Mouse (Mus musculus): ENCODE data around the gene Itpr3.

Itpr3 gene

DNA sequence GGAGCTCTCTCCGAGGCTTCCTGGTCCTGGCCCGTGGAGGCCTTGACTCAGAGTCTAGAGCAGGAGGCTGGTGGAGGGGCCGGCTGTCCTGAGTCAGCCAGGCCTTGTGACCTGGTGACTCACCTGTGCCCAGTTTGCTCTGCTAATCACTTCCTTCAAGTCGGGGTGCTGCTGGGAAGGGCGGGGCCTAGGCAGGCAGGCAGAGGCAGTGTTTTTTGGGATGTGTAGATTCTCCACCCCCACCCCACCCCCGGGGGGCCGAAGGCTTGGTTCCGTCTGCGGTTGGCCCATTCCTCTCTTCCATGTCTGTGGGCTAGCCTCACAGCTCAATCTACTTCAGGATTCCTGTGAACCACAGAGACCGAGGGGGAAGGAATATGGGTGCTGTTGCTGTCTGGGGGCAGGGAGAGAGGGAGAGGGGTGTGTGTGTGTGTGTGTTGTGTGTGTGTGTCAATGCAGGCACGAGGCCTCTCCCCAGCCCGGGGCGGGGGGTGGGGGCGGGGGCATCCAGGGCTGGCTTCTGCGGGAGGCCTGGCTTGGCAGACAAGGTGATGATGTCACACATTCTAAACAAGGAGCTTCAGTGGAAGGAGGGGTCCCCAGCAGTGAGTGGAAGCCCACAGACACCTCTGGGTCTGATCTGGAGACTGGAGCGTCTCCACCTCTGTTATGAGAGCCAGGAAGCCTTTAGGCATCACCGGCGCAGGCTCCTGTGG is 18.6 kb upstream of the Itpr3 start:
- DNase-seq (ENCODE audit: low spot score), result peak; percentile 83

GRCm38 (mm10) chr17:27039432-27040102 is 17.5 kb upstream of the Itpr3 start:
- no peak for DNase-seq (ENCODE audit: low spot score)

DNA sequence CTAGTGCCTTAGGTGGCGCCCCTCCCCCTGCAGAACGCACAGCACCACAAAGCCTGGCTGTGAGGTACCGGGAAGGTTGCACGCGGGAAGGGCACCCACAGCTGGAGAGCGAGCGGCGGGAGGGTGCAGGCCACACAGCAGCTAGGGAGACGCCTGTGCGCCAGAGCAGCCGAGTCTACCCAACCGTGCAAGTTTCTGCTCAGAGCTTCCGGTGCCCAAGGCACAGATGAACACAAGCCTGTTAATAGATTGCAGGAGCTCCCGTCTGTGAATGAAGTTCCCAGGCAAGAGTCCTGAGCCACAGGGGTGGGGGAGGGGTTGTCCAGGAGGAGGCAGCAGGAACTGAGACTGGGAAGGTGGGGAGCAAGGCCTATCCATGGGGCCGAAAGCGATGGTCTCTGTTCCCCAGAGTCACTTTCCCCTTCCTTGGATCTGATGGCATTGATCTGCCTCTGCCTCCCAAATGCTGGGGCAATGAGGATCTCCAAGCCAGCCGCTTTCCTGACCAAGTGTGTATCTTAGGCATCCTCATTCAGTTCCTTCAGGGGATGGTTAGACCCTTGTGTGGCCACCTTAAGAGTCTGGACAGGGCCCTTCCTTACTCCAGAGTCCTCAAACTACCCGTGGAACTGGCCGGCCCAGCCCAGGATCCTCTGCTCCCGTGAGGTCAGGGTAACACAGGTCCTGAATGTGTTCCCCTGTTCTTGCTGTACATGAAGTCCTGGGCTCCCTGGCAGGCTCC is 16.6 kb upstream of the Itpr3 start:
- DNase-seq (ENCODE audit: low spot score), result no peak

DNA sequence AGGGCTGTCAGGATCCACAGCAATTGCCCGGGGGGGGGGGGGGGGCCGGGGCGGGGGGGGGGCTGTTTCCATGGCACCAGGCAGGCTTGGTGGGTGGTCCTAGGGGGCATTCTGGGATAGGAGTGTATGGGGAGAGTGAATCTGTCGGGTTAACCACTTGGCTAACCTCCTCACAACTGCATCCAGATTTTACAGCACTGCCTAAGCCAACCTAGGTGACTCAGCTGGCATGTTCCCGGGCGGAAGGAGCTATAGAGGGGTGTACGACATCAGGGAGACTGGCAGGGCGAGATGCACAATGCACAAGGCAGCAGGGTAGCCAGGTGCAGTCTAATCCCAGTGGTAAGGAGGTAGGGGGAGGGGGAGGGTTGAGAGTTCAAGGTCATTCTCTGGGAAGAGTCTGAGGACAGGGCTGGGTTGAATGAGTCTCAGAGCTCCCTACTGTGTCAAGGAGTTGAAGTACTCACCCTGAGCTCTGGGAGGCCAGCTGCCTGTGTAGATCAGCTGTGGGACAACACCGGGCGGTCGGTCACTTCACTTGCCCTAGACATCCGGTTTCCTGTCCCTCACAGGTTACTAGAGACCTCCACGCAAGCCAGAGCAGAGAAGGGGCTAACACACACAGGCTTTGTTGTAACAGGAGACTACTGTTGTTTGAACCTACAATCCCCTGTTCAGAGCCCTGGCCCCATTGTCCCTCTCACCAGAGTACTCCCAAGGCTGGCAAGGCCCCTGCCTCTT is 15.9 kb upstream of the Itpr3 start:
- DNase-seq (ENCODE audit: low spot score), result no peak

GRCm38 (mm10) chr17:27041787-27042055 is 15.4 kb upstream of the Itpr3 start:
- no peak for DNase-seq (ENCODE audit: low spot score)

DNA sequence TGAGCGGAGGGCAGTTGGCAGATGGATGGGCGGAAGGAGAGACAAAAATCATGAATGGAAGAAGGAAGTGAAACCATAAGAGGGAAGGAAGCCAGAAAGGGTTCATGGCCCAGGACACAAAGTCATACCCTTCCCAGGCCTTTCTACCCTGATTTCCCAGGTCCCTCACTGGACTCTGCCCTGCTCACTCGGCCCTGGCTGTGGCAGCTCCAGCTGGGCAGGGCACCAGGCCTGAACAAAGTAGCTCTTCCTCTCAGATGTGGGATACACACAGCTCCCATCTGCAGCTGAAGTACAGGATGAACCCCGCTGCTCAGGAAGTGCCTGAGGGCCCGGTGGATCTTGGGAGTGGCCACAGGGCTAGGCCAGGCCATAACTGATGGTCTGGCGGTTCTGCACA is 14.3 kb upstream of the Itpr3 start:
- no peak for DNase-seq (ENCODE audit: low spot score)

DNA sequence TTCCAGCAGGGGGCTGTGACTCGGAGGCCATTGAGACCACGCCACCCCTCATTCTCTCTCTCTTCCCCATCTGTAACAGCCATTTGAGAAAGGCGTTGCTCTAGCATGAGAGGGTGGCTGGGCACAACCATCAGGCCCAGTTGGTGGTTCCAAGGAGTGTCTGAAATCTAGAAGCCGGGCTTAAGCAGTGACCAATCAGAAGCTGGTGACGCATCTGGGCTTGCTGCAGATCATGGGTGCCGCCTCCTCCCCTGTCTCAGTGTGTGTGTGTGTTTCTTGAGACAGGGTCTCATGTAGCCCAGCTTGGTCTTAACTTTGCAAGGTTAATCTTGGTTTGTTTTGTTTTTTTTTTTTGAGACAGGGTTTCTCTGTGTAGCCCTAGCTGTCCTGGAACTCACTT is 11.9 kb upstream of the Itpr3 start:
- DNase-seq (ENCODE audit: low spot score), result no peak

GRCm38 (mm10) chr17:27047762-27048444 is 9.2 kb upstream of the Itpr3 start:
- DNase-seq (ENCODE audit: low spot score), result no peak

DNA sequence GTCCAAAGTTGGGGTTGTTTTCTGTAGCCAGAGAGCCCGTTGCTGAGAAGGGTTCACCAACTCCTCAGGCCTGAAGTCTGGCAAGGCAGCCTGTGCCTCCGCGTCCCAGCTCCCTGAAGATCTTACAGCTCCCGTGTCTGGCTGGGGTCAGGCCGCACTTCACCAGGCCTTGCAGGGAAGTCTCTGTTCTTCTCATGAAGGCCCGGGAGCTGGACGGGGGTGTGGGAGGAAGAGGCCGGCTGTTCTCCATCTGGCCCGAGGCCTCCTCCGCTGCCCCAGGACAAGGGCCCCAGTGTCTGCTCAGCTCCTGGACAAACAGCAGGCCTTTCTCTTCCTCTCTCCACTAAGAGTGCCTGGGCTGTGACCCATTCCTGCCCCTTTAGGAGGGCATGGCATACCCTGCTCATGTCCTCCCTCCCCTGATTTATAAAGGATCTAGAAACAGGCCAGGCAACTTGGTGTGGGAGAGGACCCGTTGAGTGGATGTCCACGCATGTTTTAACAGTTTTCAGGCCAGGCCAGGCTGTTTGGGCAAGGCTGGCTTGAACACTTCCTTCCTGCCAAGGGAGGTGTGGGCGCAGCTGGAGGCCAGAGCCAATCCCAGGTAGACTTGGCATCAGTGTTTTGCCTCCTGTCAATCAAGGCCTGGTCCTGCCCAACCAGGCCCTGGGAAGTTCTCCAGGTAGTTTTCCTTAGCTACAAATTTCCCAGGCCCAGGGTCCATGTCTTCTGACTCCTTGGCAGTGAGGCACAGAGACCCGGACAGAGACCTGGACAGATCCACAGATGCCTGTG is 8.5 kb upstream of the Itpr3 start:
- peak; percentile 51 for DNase-seq (ENCODE audit: low spot score)

DNA sequence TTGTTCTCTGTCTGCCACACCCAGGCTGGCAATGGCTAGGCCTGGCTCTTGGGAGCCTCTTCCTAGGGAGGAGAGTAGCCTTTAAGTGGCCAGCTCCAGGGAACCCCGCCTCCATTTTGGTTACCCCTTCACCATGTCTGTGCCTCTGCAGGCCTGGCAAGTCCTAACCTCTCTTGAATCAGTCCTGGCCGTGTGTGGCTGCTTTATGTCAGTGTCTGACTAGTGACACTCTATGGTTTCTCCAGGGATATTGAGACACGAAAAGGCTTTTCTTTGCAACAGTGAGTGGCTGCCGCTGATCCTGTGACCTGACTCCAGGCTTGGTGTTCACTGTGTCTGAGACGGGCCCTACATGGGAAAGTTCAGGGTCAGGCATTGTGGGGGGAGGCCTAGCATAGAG is 6.3 kb upstream of the Itpr3 start:
- DNase-seq (ENCODE audit: low spot score), result no peak

DNA sequence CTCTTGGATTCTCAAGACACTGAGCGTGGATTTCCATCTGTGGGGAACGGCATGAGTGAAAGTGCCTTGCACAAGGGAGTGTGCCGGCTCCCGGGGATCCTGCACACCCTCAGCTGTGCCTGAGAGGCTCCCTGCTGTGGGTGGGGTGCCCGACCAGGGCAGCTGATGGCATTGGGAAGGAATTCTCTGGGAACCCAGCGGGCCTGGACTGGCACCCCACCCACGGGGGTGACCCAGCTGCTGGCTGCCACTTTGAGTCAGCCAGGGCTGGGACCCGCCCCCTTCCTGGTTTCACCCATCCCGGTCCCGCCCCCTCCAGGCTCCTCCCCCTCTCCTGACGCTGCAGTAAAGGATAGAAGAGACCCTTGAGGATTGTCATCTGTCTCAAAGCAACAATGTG is 5.6 kb upstream of the Itpr3 start:
- peak; percentile 67 for DNase-seq (ENCODE audit: low spot score)

- peak; percentile 82 for DNase-seq (ENCODE audit: low spot score)
These were observed 934 bp upstream of the Itpr3 start for GRCm38 (mm10) chr17:27056170-27056569.

DNA sequence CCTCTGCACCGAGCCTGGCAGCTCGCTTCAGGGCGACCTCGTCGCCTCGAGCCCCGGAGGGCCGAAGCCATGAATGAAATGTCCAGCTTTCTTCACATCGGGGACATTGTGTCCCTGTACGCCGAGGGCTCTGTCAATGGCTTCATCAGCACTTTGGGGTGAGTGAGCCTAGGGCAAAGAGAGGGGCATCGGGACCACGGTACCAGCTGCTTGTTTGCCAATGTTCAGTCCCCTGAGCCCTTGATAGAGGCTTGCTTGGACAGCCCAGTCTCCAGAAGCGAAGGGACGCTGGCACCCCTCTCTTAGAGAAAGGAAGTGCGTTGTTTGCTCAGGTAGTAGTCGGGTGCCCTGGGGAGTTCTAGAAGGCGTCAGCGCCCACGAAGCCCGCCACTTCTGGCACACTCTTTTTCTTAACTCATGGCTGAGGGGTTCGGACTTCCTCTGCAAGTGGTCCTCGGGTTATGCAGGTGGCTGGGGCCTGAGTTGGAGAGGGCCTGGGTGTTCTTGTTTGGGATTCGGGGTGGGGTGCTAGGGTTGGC is 482 bp downstream of the Itpr3 start:
- DNase-seq (ENCODE audit: low spot score), result no peak

DNA sequence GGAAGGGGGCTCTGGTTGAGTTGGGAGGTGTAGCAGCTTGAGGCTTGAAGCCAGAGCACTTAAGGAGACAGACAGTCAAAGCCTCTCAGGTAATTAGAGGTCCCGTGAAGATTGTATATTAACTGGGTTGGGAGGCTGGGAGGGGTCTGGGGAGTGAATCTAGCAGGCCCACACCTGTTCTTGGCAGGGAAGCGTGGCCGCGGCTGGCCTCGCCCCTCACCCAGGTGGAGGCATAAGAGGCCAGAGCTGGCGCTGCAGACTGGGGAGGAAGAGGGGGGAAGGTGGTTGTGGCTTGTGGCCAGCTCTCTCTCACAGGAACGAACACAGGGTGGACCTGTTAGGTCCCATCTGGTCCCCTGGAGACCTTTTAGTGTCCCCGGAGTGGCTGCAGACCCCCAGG is 3.6 kb downstream of the Itpr3 start:
- DNase-seq (ENCODE audit: low spot score), result no peak

- no peak for DNase-seq (ENCODE audit: low spot score)
These were observed 4.6 kb downstream of the Itpr3 start for GRCm38 (mm10) chr17:27061727-27062126.

DNA sequence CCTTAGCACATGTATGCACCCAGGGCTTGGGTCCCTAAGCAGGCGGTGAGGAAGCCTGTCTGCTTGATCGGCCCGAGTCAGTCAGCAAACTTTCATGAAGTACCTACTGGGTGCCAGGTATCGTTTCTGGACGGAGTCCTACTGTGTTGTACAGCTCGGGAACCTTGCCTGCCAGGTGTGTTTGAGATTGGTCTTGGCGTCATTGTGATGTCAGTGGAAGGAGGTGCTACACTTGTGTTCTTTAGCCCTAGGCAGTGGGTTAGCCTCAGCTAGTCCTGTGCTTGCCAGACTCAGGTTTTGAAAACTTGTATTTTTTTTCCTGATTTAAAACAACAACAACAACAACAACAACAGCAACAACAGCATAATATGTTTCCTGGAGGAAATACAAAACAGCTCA is 5.6 kb downstream of the Itpr3 start:
- DNase-seq (ENCODE audit: low spot score), result no peak

- DNase-seq (ENCODE audit: low spot score), result no peak
These were observed 6.6 kb downstream of the Itpr3 start for GRCm38 (mm10) chr17:27063717-27064116.

DNA sequence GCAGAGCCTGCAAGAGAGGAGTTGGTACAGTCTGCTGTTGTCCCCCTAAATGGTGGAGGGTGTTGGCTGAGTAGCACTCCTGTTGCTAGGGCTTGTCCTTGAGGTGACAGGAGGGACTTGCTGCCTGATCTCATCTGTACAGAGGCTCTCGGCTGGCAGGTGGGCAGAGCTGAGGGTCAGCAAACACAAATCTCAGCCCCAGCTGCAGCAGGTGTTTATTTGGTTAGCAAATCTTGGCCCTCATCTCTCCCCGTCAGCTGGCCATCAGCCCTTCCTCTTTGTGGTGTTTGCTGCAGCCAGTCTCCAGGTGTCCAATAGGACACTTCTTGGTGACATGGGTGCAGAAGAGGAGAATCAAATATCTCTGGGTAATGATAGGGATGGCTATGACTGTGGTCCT is 7.1 kb downstream of the Itpr3 start:
- no peak for DNase-seq (ENCODE audit: low spot score)

DNA sequence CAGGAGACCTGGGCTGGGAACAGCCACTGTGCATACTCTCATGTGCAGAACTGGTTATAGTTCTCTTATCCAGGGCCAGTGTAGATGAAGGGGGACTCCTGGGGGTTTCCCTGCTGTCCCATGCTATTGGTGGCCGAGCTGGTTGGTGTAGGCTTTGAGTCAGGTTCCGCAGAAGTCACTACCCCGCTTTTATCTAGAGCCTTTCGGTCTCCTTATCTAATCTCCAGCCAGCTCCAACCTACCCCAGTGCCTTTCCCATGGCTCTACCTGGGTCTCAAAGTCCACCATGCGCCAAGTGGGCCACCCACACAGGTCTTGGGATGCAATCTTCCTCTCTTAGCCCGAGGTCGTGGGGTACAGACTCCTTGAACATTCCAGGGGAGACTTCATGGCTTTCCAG is 9.0 kb downstream of the Itpr3 start:
- DNase-seq (ENCODE audit: low spot score), result no peak

DNA sequence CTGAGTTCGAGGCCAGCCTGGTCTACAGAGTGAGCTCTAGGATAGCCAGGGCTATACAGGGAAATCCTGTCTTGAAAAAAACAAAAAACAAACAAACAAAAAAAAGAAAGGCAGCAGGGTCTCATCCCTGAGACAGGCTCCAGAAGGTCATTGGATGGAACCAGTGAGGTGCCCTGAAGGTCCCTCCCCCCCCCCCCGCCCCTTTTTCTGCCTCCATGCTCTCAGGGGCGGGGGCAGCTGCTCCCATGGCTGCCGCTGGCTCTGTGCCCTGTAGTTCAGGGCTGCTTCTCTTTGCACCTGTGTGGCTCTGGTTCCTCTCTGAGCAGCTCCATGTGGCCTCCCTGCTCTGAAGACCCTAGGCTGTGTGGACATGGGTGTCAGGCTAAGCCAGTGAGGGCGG is 12.0 kb downstream of the Itpr3 start:
- DNase-seq (ENCODE audit: low spot score), result no peak

GRCm38 (mm10) chr17:27070913-27071312 is 13.8 kb downstream of the Itpr3 start:
- DNase-seq (ENCODE audit: low spot score), result no peak

Data from urinary bladder, postnatal 14 days (tissue).